ENCODE assay signal across 8 mouse cellular contexts in genomic region chr3:96268051-96268775, GRCm38 (mm10). TPM values are rescaled to one million over a fixed set of nuclear protein-coding genes. Genes with fewer than 3 reads are reported as not detected.
DNase-seq lines count a peak whose midpoint lies in the region; ATAC-seq lines count a peak whose summit lies in the region.

Gene Hist2h3b, plus strand, starts transcription at chr3:96268654.

- peak; percentile 71 for ATAC-seq in hindbrain, embryonic 15.5 days (ENCODE audit: low FRiP score, low read depth)

- no peaks in the 10 kb centered on the region for H3K36me3 ChIP-seq in hindbrain, embryonic 15.5 days

- H3K4me2 ChIP-seq in hindbrain, embryonic 15.5 days, result peak within 1 kb of the TSS; percentile 75

- H3K27me3 ChIP-seq in hindbrain, embryonic 15.5 days, result no peaks in the 10 kb centered on the region

- peak within 1 kb of the TSS; percentile 45 for H3K9ac ChIP-seq in hindbrain, embryonic 15.5 days

- WGBS in hindbrain, embryonic 15.5 days, result 22% methylated on average over 30 of the region's 30 CpGs

- peak within 1 kb of the TSS; percentile 96 for H3K27ac ChIP-seq in hindbrain, embryonic 15.5 days (replicated peaks)

- peaks cover 27% of the 10 kb centered on the region for H3K4me1 ChIP-seq in hindbrain, embryonic 15.5 days (replicated peaks)

- peak; percentile 62 for DNase-seq in WW6 (ENCODE audit: low read depth, low spot score)
- peak; percentile 78 to 84 for DNase-seq in cerebellum, postnatal 36 days
- DNase-seq in gastrocnemius, adult 18-20 months (ENCODE audit: low spot score), result peak; percentile 74
- peak; percentile 80 for DNase-seq in left cerebral cortex, adult 11 months (ENCODE audit: low spot score)
- DNase-seq in lung, postnatal 4 days, result peak; percentile 84 to 87
- peak; percentile 86 for DNase-seq in right cerebral cortex, adult 18-20 months
- peak; percentile 71 for DNase-seq in urinary bladder, adult 2 months (ENCODE audit: low spot score)

- peak within 1 kb of the TSS; percentile 45 for H3K4me3 ChIP-seq in hindbrain, embryonic 15.5 days

- H3K9me3 ChIP-seq in hindbrain, embryonic 15.5 days, result no peaks in the 10 kb centered on the region

RNA-seq across cellular contexts. Expression of gene Hist2h3b, which starts in this region (rescaled TPM):
- 10 to 100 TPM; 14.0 to 16.9 TPM for total RNA-seq in gastrocnemius, adult 18-20 months (2021)
- 12.2 and 19.7 TPM in 2 replicates for polyA plus RNA-seq in hindbrain, embryonic 15.5 days (2015; fragmentation: Nextera tagmentation; extraction: Ambion mirVana)
- polyA plus RNA-seq in urinary bladder, adult 2 months (2012; rRNA removed), result 1.9 and 3.2 TPM in 2 replicates

Comparison
In these comparisons a context has a peak if more than half of its experiments do, and no peak if none do; other contexts are left out.
1. Peak in every context shown above with its lines: DNase-seq, ATAC-seq, H3K4me3 ChIP-seq and H3K27ac ChIP-seq.